Mouse (Mus musculus) stomach, embryonic 16.5 days (tissue): ENCODE data around the gene Ghdc. TPM values are rescaled to one million over a fixed set of nuclear protein-coding genes. Genes with fewer than 3 reads are reported as not detected.

Experiments
- ATAC-seq: fragments of 200-750 bp; cut with Nextera tagmentation; 2 replicates; pipeline ENCODE4 v1.8.0; 2017; ENCODE audit warnings: moderate number of reproducible peaks, moderate TSS enrichment; ENCODE audit not compliant: insufficient read depth, low FRiP score
- H3K27ac ChIP-seq: fragments of 300-500 bp; sonication (generic); 2 replicates; pipeline ENCODE4 v1.5.1; 2014; ENCODE audit warnings: low read length
- H3K27me3 ChIP-seq: fragments of 300-500 bp; sonication (generic); 2 replicates; pipeline ENCODE4 v1.6.1; 2014; ENCODE audit warnings: low read length, control low read depth, mixed read lengths; ENCODE audit not compliant: control insufficient read depth, insufficient read depth
- H3K36me3 ChIP-seq: fragments of 300-500 bp; sonication (generic); 2 replicates; pipeline ENCODE4 v1.6.1; 2014; ENCODE audit warnings: low read length; ENCODE audit not compliant: control insufficient read depth, insufficient read depth
- H3K4me1 ChIP-seq: fragments of 300-500 bp; sonication (generic); 2 replicates; pipeline ENCODE4 v1.6.1; 2014; ENCODE audit warnings: low read length, control low read depth, mixed read lengths; ENCODE audit not compliant: control insufficient read depth, insufficient read depth
- H3K4me2 ChIP-seq: fragments of 300-500 bp; sonication (generic); 2 replicates; pipeline ENCODE4 v1.6.1; 2014; ENCODE audit warnings: low read depth, low read length, mixed read lengths
- H3K4me3 ChIP-seq: fragments of 300-500 bp; sonication (generic); replicated peaks from 2 replicates; pipeline ENCODE4 v1.5.1; 2014; ENCODE audit warnings: mild to moderate bottlenecking, low read length
- H3K9ac ChIP-seq: fragments of 300-500 bp; sonication (generic); 2 replicates; pipeline ENCODE4 v1.6.1; 2014; ENCODE audit warnings: low read length
- H3K9me3 ChIP-seq: fragments of 300-500 bp; sonication (generic); replicated peaks from 2 replicates; pipeline ENCODE4 v1.6.1; 2016; ENCODE audit warnings: low read length, control low read depth; ENCODE audit not compliant: control insufficient read depth
- WGBS: fragments of 180-500 bp; shearing (Covaris S2); extraction: QIAGEN DNeasy Blood & Tissue Kit; methylation state at CpG from one replicate; pipeline ENCODE4 v1.1.7; 2014; 5-methylcytosine and 5-hydroxymethylcytosine counted together
- polyA plus RNA-seq: library from polyadenylated mRNA; unstranded; fragments of >200 nt; fragmentation: Nextera tagmentation; extraction: Ambion mirVana; gene quantifications from 2 replicates; pipeline ENCODE4 v1.2.1, GENCODE M21; 2015

Gene Ghdc
- polyA plus RNA-seq, 1 experiment from 2014 or later: 6.5 TPM

GRCm38 (mm10) chr11:100730477-100731205 lies 40.1 kb downstream of the Ghdc start:
- no peak for ATAC-seq
- Histone ChIP-seq H3K4me1 (peaks cover 1% of the 10 kb centered on the region), H3K9ac (no peak overlapping the region), H3K27me3 (no peaks in the 10 kb centered on the region), H3K4me3 (no peak overlapping the region), H3K4me2 (no peak overlapping the region), H3K27ac (no peak overlapping the region), H3K36me3 (no peaks in the 10 kb centered on the region), H3K9me3 (no peaks in the 10 kb centered on the region)
- WGBS: 83% methylated on average over 6 of the region's 6 CpGs

DNA sequence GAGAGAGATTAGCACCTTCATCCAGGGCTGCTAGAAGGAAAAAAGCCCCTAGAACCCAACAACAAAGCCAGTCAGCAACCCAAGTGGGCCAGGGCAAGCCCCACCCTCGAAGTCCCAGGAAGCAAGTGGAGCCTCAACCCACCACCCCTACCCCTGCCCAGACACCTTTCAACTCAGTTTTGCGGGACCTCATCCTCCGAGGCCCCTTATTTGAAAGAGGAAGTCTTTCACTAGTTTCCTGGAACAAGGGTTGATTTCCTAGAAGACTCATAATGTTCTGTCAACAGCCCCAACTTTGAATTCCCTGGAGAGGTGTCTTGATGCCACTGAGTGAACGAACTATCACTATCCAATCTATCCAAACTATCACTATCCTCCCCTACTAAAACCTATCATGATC lies 40.8 kb downstream of the Ghdc start:
- 82% methylated on average over 4 of the region's 4 CpGs for WGBS
- H3K9ac ChIP-seq: no peak overlapping the region
- ATAC-seq: no peak

DNA sequence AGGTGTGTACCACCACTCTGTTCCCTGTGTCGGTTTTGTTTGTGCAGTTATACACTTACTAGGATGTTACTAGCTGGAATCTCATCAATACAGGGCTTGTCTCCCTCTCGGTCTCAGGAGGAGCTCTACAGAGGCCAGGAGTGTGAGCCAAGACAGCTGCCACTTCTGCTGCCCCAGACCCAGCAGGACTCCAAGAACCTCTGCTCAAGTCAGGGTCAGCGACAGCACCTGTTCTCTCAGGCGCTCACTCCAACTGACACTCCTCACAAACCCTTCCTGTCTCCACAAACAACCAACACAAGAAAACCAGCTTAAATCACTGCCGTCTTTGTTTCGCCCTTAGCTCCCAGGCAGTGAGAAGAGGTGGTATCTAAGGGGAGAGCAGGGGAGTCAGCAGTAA lies 42.2 kb downstream of the Ghdc start:
- Histone ChIP-seq H3K27me3 (no peaks in the 10 kb centered on the region), H3K36me3 (no peaks in the 10 kb centered on the region), H3K4me2 (no peak overlapping the region), H3K4me1 (peaks cover 9% of the 10 kb centered on the region), H3K27ac (no peak overlapping the region), H3K9ac (no peak overlapping the region), H3K9me3 (no peaks in the 10 kb centered on the region), H3K4me3 (no peak overlapping the region)
- 70% methylated on average over 6 of the region's 6 CpGs for WGBS
- no peak for ATAC-seq

More for the DNA sequence above, 40.8 kb downstream of the Ghdc start:
- Histone ChIP-seq H3K27ac (no peak overlapping the region), H3K4me3 (no peak overlapping the region), H3K9me3 (no peaks in the 10 kb centered on the region), H3K4me2 (no peak overlapping the region), H3K4me1 (peaks cover 5% of the 10 kb centered on the region), H3K36me3 (no peaks in the 10 kb centered on the region), H3K27me3 (no peaks in the 10 kb centered on the region)

- WGBS: 94% methylated on average over 3 of the region's 3 CpGs
- Histone ChIP-seq H3K4me3 (no peak overlapping the region), H3K27ac (no peak overlapping the region), H3K27me3 (no peaks in the 10 kb centered on the region), H3K4me1 (peaks cover 16% of the 10 kb centered on the region), H3K4me2 (no peak overlapping the region), H3K9ac (no peak overlapping the region), H3K9me3 (no peaks in the 10 kb centered on the region), H3K36me3 (no peaks in the 10 kb centered on the region)
- no peak for ATAC-seq
These were observed 43.6 kb downstream of the Ghdc start for GRCm38 (mm10) chr11:100727201-100727600.

DNA sequence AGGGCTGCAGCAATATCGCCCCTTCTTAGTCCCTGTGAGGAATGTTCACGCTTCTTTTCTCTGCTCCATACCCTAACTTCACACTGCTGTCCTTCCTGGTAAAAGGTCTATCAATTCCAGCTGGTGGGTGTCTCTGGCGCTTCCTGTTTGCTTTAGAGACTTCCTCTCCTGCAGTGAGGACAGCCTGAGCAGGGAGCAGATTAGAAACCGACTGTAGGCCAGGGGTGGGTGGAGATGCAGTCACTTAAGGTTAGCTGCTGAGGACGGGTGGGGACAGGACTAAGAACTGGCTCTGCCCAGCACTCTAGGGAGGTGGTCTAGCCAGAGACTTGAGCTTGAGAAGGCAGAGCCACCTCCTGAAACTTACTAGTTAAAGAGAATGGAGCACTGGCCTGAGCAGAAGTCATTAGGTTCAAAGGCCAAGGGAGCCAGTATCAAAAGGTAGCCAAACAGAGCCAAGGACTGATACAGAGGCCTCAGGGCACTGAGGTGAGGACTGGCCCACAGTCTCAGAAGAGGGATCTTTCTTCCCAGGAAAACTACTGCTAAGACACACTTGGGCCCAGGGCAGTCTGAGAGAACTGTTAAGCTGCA lies 45.7 kb downstream of the Ghdc start:
- Histone ChIP-seq H3K4me2 (0 out of 2 replicates have a peak overlapping the region, but pooled peaks have one; percentile 4), H3K36me3 (no peaks in the 10 kb centered on the region), H3K9me3 (no peaks in the 10 kb centered on the region), H3K27ac (peak overlapping the region; percentile 75), H3K27me3 (no peaks in the 10 kb centered on the region), H3K4me3 (no peak overlapping the region), H3K4me1 (peaks cover 28% of the 10 kb centered on the region), H3K9ac (peak overlapping the region; percentile 55)
- peak; percentile 56; the same call in 1 of the 2 replicates for ATAC-seq
- WGBS: 13% methylated on average over 5 of the region's 5 CpGs

DNA sequence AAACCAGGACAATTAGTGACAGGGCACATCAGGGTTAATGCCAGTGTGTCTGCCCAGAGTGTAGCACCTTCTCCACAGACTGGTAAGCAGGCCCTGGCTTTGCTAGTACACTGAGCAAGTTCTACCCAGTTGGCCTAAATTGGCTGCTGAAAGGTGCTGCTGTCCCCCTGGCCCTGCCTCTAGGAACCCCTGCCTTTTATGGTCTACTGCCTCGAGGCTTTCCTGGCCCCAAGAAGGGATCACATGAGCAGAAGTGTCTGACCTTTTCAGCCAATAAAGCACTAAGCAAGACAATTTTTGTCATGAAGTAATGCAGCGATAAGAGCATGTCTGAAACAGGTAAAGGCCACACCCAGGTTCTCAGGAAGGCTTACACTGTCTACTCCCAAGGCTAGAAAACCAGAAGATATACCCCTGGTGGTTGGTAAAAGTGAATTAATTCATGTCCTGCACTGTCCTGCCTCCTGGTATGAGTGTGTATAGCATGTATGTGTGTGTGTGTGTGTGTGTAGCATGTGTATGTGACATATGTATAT lies 48.2 kb downstream of the Ghdc start:
- Histone ChIP-seq H3K4me1 (peaks cover 28% of the 10 kb centered on the region), H3K4me2 (no peak overlapping the region), H3K36me3 (no peaks in the 10 kb centered on the region), H3K9ac (0 out of 2 replicates have a peak overlapping the region, but pooled peaks have one; percentile 4), H3K27ac (peak overlapping the region; percentile 64), H3K27me3 (no peaks in the 10 kb centered on the region), H3K9me3 (no peaks in the 10 kb centered on the region), H3K4me3 (no peak overlapping the region)
- no peak for ATAC-seq
- 58% methylated on average over 2 of the region's 2 CpGs for WGBS

GRCm38 (mm10) chr11:100721776-100722492 lies 48.8 kb downstream of the Ghdc start:
- no peaks in the 10 kb centered on the region for H3K9me3 ChIP-seq
- ATAC-seq: no peak
- 62% methylated on average over 8 of the region's 8 CpGs for WGBS

DNA sequence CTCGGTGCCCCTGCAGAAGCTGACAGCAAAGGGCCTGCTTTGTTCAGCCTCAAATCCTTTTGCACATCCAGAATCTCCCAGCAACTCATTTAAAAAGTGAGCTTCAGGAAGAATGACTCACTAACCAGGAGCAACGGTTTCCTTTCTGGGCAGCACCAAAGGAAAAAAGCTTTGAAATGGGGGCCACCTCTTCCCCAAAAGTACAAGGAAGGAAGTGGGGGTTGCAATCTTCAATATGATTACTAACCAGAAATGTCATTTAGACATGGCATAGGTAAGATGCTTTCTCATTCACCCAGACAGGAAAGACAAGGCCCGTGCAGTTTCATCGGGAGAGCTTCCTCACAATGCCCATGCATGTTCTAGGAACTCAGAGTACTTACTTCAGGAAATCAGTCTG lies 49.5 kb downstream of the Ghdc start:
- Histone ChIP-seq H3K27me3 (no peaks in the 10 kb centered on the region), H3K4me2 (no peak overlapping the region), H3K9ac (no peak overlapping the region), H3K27ac (peak overlapping the region; percentile 64), H3K4me3 (no peak overlapping the region), H3K36me3 (no peaks in the 10 kb centered on the region), H3K9me3 (no peaks in the 10 kb centered on the region), H3K4me1 (peaks cover 28% of the 10 kb centered on the region)
- 59% methylated on average over 4 of the region's 4 CpGs for whole genome bisulfite sequencing
- no peak for ATAC-seq

More at GRCm38 (mm10) chr11:100721776-100722492, 48.8 kb downstream of the Ghdc start:
- H3K36me3 ChIP-seq: no peaks in the 10 kb centered on the region
- peaks cover 28% of the 10 kb centered on the region for H3K4me1 ChIP-seq
- no peaks in the 10 kb centered on the region for H3K27me3 ChIP-seq
- 0 out of 2 replicates have a peak overlapping the region, but pooled peaks have one; percentile 4 for H3K9ac ChIP-seq
- peak overlapping the region; percentile 14; the same call in 1 of the 2 replicates for H3K4me2 ChIP-seq
- H3K27ac ChIP-seq: peak overlapping the region; percentile 64
- H3K4me3 ChIP-seq: no peak overlapping the region
